Mouse (Mus musculus) 3134 (cell line): ENCODE measurements around the gene Rasgef1b.
"Not testable (repeated sequence)": the region's sequence is repeated elsewhere in the genome, so short reads cannot be mapped to it uniquely, and the experiment has no call there.

Experiments
- DNase-seq: peaks from one replicate; pipeline ENCODE4 v3.0.0-alpha.2; 2011; ENCODE audit warnings: low spot score; ENCODE audit not compliant: insufficient read length; ENCODE audit errors: extremely low read depth

The Rasgef1b gene

GRCm38 (mm10) chr5:99233176-99233575, 495.7 kb downstream of the Rasgef1b start:
- no peak for DNase-seq

- no peak for DNase-seq
Observed at GRCm38 (mm10) chr5:99232410-99232809, 496.5 kb downstream of the Rasgef1b start.

- no peak for DNase-seq
Observed at GRCm38 (mm10) chr5:99230476-99230875, 498.4 kb downstream of the Rasgef1b start.

GRCm38 (mm10) chr5:99227361-99227760, 501.5 kb downstream of the Rasgef1b start:
- no peak for DNase-seq

GRCm38 (mm10) chr5:99224571-99225011, 504.3 kb downstream of the Rasgef1b start:
- DNase-seq = no peak

- DNase-seq = no peak
Observed at GRCm38 (mm10) chr5:99223869-99224498, 504.9 kb downstream of the Rasgef1b start.

- DNase-seq = no peak
Observed at GRCm38 (mm10) chr5:99218385-99218784, 510.5 kb downstream of the Rasgef1b start.

- DNase-seq = not testable (repeated sequence)
Observed at GRCm38 (mm10) chr5:99216588-99217152, 512.2 kb downstream of the Rasgef1b start.

GRCm38 (mm10) chr5:99215207-99216157, 513.4 kb downstream of the Rasgef1b start:
- no peak for DNase-seq

- peak; percentile 3 for DNase-seq
Observed at GRCm38 (mm10) chr5:99214400-99214799, 514.5 kb downstream of the Rasgef1b start.

GRCm38 (mm10) chr5:99213211-99213610, 515.7 kb downstream of the Rasgef1b start:
- no peak for DNase-seq

- no peak for DNase-seq
Observed at GRCm38 (mm10) chr5:99203475-99203874, 525.4 kb downstream of the Rasgef1b start.

GRCm38 (mm10) chr5:99202074-99202837, 526.6 kb downstream of the Rasgef1b start:
- DNase-seq = peak; percentile 3

GRCm38 (mm10) chr5:99195436-99195835, 533.4 kb downstream of the Rasgef1b start:
- no peak for DNase-seq

- DNase-seq = no peak
Observed at GRCm38 (mm10) chr5:99190941-99191800, 537.7 kb downstream of the Rasgef1b start.

GRCm38 (mm10) chr5:99183637-99184036, 545.2 kb downstream of the Rasgef1b start:
- no peak for DNase-seq

- DNase-seq = no peak
Observed at GRCm38 (mm10) chr5:99174608-99175385, 554.1 kb downstream of the Rasgef1b start.

GRCm38 (mm10) chr5:99169836-99170235, 559.0 kb downstream of the Rasgef1b start:
- DNase-seq = no peak

GRCm38 (mm10) chr5:99167767-99168166, 561.1 kb downstream of the Rasgef1b start:
- no peak for DNase-seq
